9 mouse cellular contexts compared by ENCODE assay signal in the genomic region with DNA sequence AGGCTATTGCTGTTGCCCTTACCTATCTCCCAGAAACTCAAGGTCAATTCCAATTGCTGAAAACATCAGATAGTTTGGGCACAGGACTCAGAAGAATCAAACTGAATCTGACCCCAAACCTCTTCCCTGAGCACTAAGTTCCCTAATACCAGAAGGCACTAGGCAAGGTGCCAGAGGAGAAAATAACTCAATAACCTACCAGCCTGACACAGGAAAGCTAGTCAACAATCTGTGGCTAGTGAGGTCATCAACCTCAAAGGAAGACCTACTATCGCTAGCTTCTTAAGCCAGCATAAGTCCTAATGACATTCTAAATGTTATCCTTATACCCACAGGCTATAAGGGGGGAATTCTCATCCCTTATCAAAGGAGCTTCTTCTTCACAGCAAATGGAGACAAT.
"Had no signal": no experiment of that assay in that cellular context is flagged by ENCODE, and none has a peak within 500 bp of the region (broad histone marks: within the 10 kb centered on the region; RNA-seq: fewer than 3 reads in every experiment).

No protein-coding gene starts in this region.

- DNase-seq: left cerebral cortex, postnatal 4 days; lung, adult 18-20 months; lung, postnatal 10 days; lung, postnatal 36 days; midbrain, embryonic 14.5 days; thymus, adult 18-20 months; thymus, postnatal 36 days had no signal

- ATAC-seq: intestine, embryonic 15.5 days; liver, embryonic 12.5 days had no signal
